Mouse (Mus musculus): ENCODE results near the gene Hoxa13. TPM values are rescaled to one million over a fixed set of nuclear protein-coding genes. Genes with fewer than 3 reads are reported as not detected.
A peak's percentile ranks its signal among the peaks of the same experiment; 100 is the strongest.

Gene Hoxa13
- total RNA-seq, 1 experiment from 2014 or later = not detected

GRCm38 (mm10) chr6:52241001-52241621 lies 19.6 kb downstream of the Hoxa13 start:
- no peak for ATAC-seq (replicated peaks; ENCODE audit: insufficient number of reproducible peaks, low FRiP score, low TSS enrichment, poor library complexity, severe bottlenecking)

DNA sequence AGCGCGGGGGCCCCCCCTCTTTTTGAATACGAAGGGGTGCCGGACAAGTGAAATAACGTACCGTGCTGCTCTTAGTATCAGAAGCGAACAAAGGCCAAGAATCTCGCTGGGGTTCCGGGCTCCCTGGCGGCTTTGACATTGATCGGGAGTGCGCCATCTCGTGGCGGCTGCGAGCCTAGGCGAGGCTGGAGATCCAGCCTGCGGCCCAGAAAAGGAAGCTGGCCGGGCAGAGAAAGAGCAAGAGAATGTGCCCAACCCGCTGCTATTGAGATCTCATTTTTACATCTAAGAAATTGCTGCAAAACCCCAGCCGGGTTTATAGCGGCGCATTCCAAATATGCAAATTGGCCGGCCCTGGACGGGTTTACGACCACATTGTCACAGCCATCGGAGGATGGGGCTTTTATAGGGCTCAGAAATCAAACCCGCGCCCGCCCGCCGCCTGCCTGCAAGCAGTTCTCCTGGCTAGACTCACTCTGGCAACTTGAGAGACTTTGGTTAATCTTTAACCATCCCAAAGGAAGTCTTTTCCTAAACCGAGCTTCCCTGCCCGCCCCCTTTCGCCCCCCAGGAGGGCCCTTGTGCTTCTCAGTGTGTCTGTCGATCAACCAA lies 20.2 kb downstream of the Hoxa13 start, which contains the start of gene Hoxa10:
Hoxa10 (minus strand) TSS at position 466 of the 612 bp plus-strand sequence.
- peak; percentile 78 for ATAC-seq (replicated peaks; ENCODE audit: insufficient number of reproducible peaks, low FRiP score, low TSS enrichment, poor library complexity, severe bottlenecking)

DNA sequence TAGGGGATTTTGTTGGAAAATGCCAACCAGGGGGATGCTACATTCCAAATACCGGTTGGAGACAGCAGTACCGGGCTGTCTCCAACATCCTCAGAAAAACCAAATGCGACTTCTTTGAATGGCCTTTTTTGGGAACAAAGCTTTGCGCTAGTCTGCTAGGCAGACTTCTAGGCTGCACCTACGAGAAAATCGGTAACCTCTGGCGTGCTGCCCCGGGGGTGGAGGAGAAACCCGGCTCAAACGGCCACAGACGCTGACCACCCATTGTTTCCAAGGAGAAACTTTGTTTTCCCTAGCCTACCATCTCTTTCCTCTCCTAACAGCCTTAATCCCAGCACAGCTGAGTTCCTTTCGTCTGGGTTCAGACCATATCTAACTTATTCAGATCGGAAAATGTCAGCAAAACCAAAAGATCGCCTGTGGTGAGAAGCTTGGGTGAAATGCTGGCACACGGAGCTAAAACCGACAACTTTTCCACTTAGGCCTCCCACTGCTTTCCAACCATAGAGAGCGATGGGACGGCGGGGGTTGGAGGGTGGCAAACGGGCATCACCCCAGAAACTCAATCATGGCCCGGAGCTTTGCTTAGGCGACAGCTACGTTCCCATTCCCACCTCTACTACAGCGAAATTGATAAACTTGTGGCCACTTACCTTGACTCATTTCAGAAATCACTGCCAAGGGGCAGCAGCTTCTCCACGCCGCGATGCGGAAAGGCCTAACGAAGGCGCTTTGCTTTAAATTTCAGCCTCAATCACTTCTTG lies 20.9 kb downstream of the Hoxa13 start:
- no peak for ATAC-seq (replicated peaks; ENCODE audit: insufficient number of reproducible peaks, low FRiP score, low TSS enrichment, poor library complexity, severe bottlenecking)

GRCm38 (mm10) chr6:52238976-52239375 lies 21.7 kb downstream of the Hoxa13 start:
- ATAC-seq (replicated peaks; ENCODE audit: insufficient number of reproducible peaks, low FRiP score, low TSS enrichment, poor library complexity, severe bottlenecking) = no peak

GRCm38 (mm10) chr6:52238155-52238545 lies 22.5 kb downstream of the Hoxa13 start:
- no peak for ATAC-seq (replicated peaks; ENCODE audit: insufficient number of reproducible peaks, low FRiP score, low TSS enrichment, poor library complexity, severe bottlenecking)

- ATAC-seq (replicated peaks; ENCODE audit: insufficient number of reproducible peaks, low FRiP score, low TSS enrichment, poor library complexity, severe bottlenecking) = no peak
Observed at GRCm38 (mm10) chr6:52237346-52238154, 23.1 kb downstream of the Hoxa13 start.

DNA sequence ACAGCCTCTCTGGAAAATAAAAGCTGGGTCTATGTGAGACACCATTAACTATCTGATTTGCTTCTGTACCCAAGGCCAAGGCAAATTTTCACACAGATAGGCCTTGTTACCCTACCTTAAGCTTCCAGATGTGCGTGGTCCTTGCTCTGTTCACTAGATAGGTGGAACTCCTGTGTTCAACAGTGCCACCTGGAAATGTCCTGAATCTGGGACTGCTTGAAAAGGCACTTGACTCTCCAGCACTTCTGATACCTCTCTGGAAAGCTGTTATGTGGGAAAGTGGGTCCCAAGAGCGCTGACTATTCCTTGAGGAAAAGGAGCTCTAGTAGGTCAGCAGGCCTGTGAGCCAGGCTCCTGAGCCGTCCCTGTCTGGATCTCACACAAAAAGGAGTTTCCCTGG lies 23.9 kb downstream of the Hoxa13 start:
- no peak for ATAC-seq (replicated peaks; ENCODE audit: insufficient number of reproducible peaks, low FRiP score, low TSS enrichment, poor library complexity, severe bottlenecking)

- ATAC-seq (replicated peaks; ENCODE audit: insufficient number of reproducible peaks, low FRiP score, low TSS enrichment, poor library complexity, severe bottlenecking) = no peak
Observed at GRCm38 (mm10) chr6:52235866-52236265, 24.8 kb downstream of the Hoxa13 start.

- no peak for ATAC-seq (replicated peaks; ENCODE audit: insufficient number of reproducible peaks, low FRiP score, low TSS enrichment, poor library complexity, severe bottlenecking)
Observed at GRCm38 (mm10) chr6:52235267-52235666, 25.4 kb downstream of the Hoxa13 start.

DNA sequence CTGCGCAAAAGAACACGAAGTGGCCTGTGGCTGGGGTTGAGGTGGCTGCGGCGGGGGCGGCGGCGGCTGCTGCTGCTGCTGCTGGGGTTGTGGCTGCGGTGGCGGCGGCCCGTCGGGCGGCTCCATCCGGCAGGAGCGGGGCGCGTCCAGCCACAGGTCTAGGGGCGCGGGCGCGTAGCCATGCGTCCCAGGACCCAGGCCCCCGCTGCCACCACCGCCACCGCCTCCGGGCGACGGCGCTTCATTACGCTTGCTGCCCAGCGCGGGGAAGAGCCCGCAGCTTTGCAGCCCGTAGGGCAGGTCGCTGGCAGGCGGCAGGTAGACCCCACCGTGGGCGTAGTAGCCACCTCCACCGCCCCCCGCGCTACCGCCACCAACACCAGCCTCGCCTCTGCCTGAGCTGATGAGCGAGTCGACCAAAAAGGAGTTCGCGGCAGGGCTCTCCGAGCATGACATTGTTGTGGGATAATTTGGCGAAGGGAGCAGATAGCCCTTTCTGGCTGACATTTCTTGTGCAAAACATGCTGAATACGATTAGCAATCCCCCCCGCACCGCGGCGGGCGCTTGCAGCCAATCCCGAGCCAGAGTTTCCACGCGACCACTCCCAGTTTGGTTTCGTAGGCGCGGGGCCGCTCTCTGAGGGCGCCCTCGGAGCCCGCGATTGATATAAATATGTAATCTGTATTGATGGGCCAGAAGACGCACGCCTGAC lies 26.1 kb downstream of the Hoxa13 start:
- ATAC-seq (replicated peaks; ENCODE audit: insufficient number of reproducible peaks, low FRiP score, low TSS enrichment, poor library complexity, severe bottlenecking) = no peak

GRCm38 (mm10) chr6:52233546-52234427 lies 26.9 kb downstream of the Hoxa13 start:
- no peak for ATAC-seq (replicated peaks; ENCODE audit: insufficient number of reproducible peaks, low FRiP score, low TSS enrichment, poor library complexity, severe bottlenecking)

DNA sequence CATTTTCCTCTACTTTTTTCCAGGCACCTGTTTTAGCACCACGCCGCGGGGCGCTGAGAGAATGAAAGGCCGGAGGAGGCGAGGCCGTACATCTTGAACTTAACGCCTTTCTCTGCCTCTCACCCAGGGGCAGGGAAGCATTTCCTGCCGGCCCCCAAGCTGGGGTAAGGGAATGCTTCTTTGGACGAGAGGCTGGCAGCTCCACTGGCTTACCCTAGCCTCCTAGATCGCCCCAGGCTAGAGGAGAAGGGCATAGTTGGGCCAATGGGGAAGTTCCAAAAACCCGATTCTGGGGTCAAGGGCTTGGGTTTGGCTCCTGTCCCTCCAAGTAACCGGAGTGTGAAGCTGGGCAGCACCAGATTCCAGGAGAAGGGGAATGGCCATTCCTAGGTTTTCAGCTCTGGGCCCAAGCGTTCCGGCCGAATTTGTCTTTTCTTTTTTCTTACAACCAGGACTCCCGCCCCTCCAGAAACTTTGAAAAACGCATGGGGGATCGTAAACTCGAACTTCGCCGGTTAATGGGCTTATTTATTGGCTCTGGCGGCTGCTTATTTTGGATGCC lies 27.6 kb downstream of the Hoxa13 start:
- no peak for ATAC-seq (replicated peaks; ENCODE audit: insufficient number of reproducible peaks, low FRiP score, low TSS enrichment, poor library complexity, severe bottlenecking)

DNA sequence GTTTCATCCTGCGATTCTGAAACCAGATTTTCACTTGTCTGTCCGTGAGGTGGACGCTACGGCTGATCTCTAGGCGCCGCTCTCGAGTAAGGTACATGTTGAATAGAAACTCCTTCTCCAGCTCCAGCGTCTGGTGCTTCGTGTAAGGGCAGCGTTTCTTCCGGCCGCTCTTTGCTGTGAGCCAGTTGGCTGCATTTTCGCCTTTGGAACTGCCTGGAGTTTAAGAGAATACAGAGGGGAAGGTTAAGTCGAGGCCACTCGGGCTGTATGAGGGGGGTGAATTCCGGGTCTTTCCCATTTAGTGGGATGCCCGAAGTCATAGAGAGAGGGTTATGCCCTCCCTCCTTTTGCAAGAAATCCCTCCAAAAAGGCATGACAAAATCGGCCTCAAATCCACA lies 28.1 kb downstream of the Hoxa13 start:
- ATAC-seq (replicated peaks; ENCODE audit: insufficient number of reproducible peaks, low FRiP score, low TSS enrichment, poor library complexity, severe bottlenecking) = no peak

GRCm38 (mm10) chr6:52231885-52232567 lies 28.7 kb downstream of the Hoxa13 start:
- no peak for ATAC-seq (replicated peaks; ENCODE audit: insufficient number of reproducible peaks, low FRiP score, low TSS enrichment, poor library complexity, severe bottlenecking)

GRCm38 (mm10) chr6:52230516-52231165 lies 30.0 kb downstream of the Hoxa13 start, which contains the start of gene Hoxa9:
TSS of gene Hoxa9 (minus strand) at chr6:52231089.
- ATAC-seq (replicated peaks; ENCODE audit: insufficient number of reproducible peaks, low FRiP score, low TSS enrichment, poor library complexity, severe bottlenecking) = no peak
